33 mouse cellular contexts compared by ENCODE assay signal in genomic region chr12:89742326-89742725, GRCm38 (mm10).
"Had no signal": no experiment of that assay in that cellular context is flagged by ENCODE, and none has a peak within 500 bp of the region (broad histone marks: within the 10 kb centered on the region; RNA-seq: fewer than 3 reads in every experiment).

No protein-coding gene starts in this region.

- H3K4me3 ChIP-seq: left cerebral cortex, adult 2 months; limb, embryonic 10.5 days; limb, embryonic 12.5 days; limb, embryonic 13.5 days; limb, embryonic 15.5 days; liver, embryonic 12.5 days; liver, embryonic 13.5 days; liver, embryonic 15.5 days; lung, embryonic 15.5 days; megakaryocyte, embryonic 14.5 days; midbrain, embryonic 10.5 days; midbrain, embryonic 12.5 days; midbrain, embryonic 13.5 days; midbrain, embryonic 15.5 days; myocyte; neural tube, embryonic 12.5 days had no signal

- H3K9ac ChIP-seq: limb, embryonic 12.5 days; limb, embryonic 13.5 days; limb, embryonic 15.5 days; liver, embryonic 12.5 days; liver, embryonic 13.5 days; liver, embryonic 14.5 days; liver, embryonic 15.5 days; liver, postnatal 0 days; lung, embryonic 14.5 days; lung, embryonic 15.5 days; midbrain, embryonic 12.5 days; midbrain, embryonic 13.5 days; midbrain, embryonic 15.5 days; neural tube, embryonic 12.5 days had no signal

- H3K36me3 ChIP-seq: limb, embryonic 10.5 days; limb, embryonic 12.5 days; limb, embryonic 13.5 days; limb, embryonic 15.5 days; liver, embryonic 12.5 days; liver, embryonic 13.5 days; liver, embryonic 15.5 days; lung, embryonic 15.5 days; midbrain, embryonic 10.5 days; midbrain, embryonic 12.5 days; midbrain, embryonic 13.5 days; midbrain, embryonic 15.5 days; neural tube, embryonic 12.5 days had no signal

- H3K27ac ChIP-seq: left cerebral cortex, adult 2 months; limb, embryonic 10.5 days; limb, embryonic 12.5 days; limb, embryonic 13.5 days; limb, embryonic 15.5 days; liver, embryonic 12.5 days; liver, embryonic 13.5 days; liver, embryonic 14.5 days; liver, embryonic 15.5 days; lung, embryonic 15.5 days; macrophage; midbrain, embryonic 10.5 days; midbrain, embryonic 12.5 days; midbrain, embryonic 13.5 days; midbrain, embryonic 15.5 days; neural tube, embryonic 12.5 days had no signal

- ATAC-seq: liver, embryonic 12.5 days; liver, postnatal 0 days; lung, postnatal 0 days; midbrain, embryonic 13.5 days; midbrain, embryonic 15.5 days; midbrain, embryonic 16.5 days had no signal

- H3K4me2 ChIP-seq: limb, embryonic 12.5 days; limb, embryonic 13.5 days; limb, embryonic 15.5 days; liver, embryonic 11.5 days; liver, embryonic 12.5 days; liver, embryonic 13.5 days; liver, embryonic 15.5 days; lung, embryonic 14.5 days; lung, embryonic 15.5 days; midbrain, embryonic 11.5 days; midbrain, embryonic 12.5 days; midbrain, embryonic 13.5 days; midbrain, embryonic 15.5 days; neural tube, embryonic 12.5 days had no signal

- H3K9me3 ChIP-seq: limb, embryonic 10.5 days; limb, embryonic 12.5 days; limb, embryonic 13.5 days; limb, embryonic 15.5 days; liver, embryonic 12.5 days; liver, embryonic 13.5 days; lung, embryonic 15.5 days; megakaryocyte, embryonic 14.5 days; midbrain, embryonic 13.5 days; midbrain, embryonic 15.5 days; neural tube, embryonic 12.5 days had no signal

- DNase-seq: left cerebral cortex, postnatal 4 days; liver; liver, embryonic 13.5 days; liver, postnatal 0 days; lung, adult 18-20 months; lung, adult 2 months; lung, embryonic 14.5 days; lung, postnatal 10 days; lung, postnatal 14 days; lung, postnatal 36 days; lung, postnatal 4 days; midbrain, embryonic 14.5 days had no signal

- H3K27me3 ChIP-seq: limb, embryonic 12.5 days; limb, embryonic 13.5 days; limb, embryonic 15.5 days; liver, embryonic 12.5 days; liver, embryonic 13.5 days; liver, embryonic 15.5 days; lung, embryonic 15.5 days; megakaryocyte, embryonic 14.5 days; midbrain, embryonic 12.5 days; midbrain, embryonic 13.5 days; midbrain, embryonic 15.5 days; neural tube, embryonic 12.5 days had no signal

- H3K4me1 ChIP-seq: limb, embryonic 10.5 days; limb, embryonic 12.5 days; limb, embryonic 13.5 days; limb, embryonic 15.5 days; liver, embryonic 12.5 days; liver, embryonic 13.5 days; liver, embryonic 15.5 days; lung, embryonic 15.5 days; midbrain, embryonic 10.5 days; midbrain, embryonic 12.5 days; midbrain, embryonic 13.5 days; midbrain, embryonic 15.5 days; neural tube, embryonic 12.5 days had no signal
